Mouse (Mus musculus): ENCODE measurements at regions not wholly inside any gene's neighbourhood (a gene's known extent, or its start where the extent isn't known, plus 50 kb on each side); places are given as distances from the start of the nearest gene placed in this dataset.
A peak's percentile ranks its signal among the peaks of the same experiment; 100 is the strongest.

DNA sequence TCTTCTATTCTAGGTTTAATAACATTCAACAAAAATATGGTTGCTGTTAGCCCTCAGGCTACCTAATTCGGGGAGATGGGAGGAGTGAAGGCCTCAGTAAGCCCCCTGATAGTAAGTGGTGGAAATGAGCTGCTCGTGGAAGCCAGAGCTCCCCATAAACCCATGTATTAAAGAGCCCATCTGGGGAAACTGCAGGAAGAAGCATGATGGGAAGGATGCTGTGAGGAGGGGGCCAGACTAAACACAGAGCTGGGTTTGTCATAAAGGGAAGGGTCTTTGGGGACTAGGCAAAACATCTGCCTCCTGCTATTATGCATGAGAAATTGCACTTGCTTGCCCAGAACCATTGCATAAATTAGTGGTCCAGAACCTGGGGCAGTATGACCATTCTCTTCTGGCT, 369.3 kb downstream of the Tns1 start:
- Histone ChIP-seq H3K9me3 (no peaks in the 10 kb centered on the region), H3K9ac (no peak overlapping the region), H3K27ac (0 out of 2 replicates have a peak overlapping the region, but pooled peaks have one; percentile 23), H3K4me2 (no peak overlapping the region), H3K27me3 (no peaks in the 10 kb centered on the region), H3K4me1 (replicated peaks) (peaks cover 6% of the 10 kb centered on the region), H3K4me3 (no peak overlapping the region), H3K36me3 (no peaks in the 10 kb centered on the region)
- ATAC-seq (ENCODE audit: low FRiP score): no peak
- WGBS: 54% methylated on average over 2 of the region's 2 CpGs

DNA sequence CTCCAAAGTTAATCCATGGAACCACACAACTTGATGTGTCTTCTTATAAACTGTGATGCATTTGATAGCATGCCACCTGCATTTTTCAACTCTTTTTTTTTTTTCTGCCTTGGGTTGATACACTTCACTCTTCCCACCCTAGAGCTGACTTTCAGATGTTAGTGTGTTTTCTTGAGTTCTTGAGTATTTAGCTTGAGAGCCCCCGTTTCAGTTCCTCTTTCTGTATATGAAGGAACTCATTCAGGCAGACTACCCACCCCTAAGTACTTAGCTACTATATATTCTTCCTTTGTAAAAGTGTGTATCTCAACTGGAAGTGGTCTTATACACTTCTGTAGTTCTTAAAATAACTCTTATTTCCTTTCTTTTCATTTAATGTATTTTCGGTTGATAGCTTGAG, 371.1 kb downstream of the Tns1 start:
- Histone ChIP-seq H3K27me3 (no peaks in the 10 kb centered on the region), H3K9ac (no peak overlapping the region), H3K4me3 (no peak overlapping the region), H3K36me3 (no peaks in the 10 kb centered on the region), H3K27ac (no peak overlapping the region), H3K4me2 (no peak overlapping the region), H3K9me3 (no peaks in the 10 kb centered on the region), H3K4me1 (replicated peaks) (no peaks in the 10 kb centered on the region)
- ATAC-seq (ENCODE audit: low FRiP score): no peak
- WGBS: 88% methylated on average over 2 of the region's 2 CpGs

DNA sequence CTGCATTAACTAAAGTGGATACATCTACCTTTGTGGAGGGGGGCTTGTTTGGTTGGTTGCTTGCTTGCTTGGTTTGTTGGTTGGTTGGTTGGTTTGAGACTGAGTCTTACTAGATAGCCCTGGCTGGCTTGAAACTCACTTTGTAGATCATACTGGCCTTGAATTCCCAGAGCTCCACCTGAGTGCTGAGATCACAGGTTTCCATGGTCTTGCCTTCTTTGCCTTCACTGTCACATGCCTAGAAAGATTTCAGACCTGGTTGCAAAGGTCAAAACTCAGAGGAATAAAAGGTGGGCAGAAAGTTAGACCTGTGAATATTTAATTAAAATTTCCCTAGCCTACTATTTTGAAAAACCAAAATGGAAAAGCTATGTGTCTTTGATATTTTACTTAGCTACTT, 375.5 kb downstream of the Tns1 start:
- H3K27me3 ChIP-seq: no peaks in the 10 kb centered on the region
- H3K9ac ChIP-seq: no peak overlapping the region
- no peak overlapping the region for H3K27ac ChIP-seq
- peaks cover 10% of the 10 kb centered on the region for H3K4me1 ChIP-seq (replicated peaks)
- no peak overlapping the region for H3K4me3 ChIP-seq
- H3K36me3 ChIP-seq: no peaks in the 10 kb centered on the region
- no peak overlapping the region for H3K4me2 ChIP-seq
- no peaks in the 10 kb centered on the region for H3K9me3 ChIP-seq
- ATAC-seq (ENCODE audit: low FRiP score): no peak

DNA sequence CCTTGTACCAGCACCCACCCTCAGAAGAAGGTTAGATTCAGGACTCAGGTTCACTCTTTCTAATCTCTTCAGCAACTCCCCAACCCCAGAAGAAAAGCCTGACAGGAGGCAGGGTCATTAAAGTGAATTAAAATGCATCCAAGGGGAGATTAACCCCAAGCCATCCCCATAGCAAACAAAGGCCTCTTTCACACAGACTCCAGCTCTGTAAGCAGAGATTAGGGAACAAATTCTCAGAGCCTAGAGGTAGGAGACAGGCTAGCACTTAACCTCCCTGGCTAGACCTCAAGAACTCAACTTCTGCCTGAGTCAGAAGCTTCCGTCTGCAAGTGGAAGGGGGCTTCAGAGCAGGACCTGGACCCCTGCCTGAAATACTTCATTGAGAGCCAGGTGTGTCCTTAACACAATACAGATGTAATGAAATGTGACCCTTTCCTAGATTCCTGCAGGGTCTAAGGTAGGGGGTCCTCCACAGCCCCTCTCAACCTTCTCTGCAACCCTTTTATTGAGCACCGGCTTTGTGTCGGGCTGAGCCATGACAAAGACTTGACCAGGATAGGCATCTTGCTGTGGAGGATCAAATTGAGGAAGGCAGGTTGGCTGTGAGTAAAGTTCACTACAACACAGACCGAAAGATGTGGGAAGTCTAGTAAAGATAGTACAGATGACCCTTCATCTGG, 379.6 kb downstream of the Tns1 start:
- no peaks in the 10 kb centered on the region for H3K9me3 ChIP-seq
- peaks cover 13% of the 10 kb centered on the region for H3K4me1 ChIP-seq (replicated peaks)
- no peak overlapping the region for H3K9ac ChIP-seq
- H3K36me3 ChIP-seq: no peaks in the 10 kb centered on the region
- ATAC-seq (ENCODE audit: low FRiP score): no peak
- H3K27ac ChIP-seq: peak overlapping the region; percentile 69; the same call in 1 of the 2 replicates
- no peak overlapping the region for H3K4me2 ChIP-seq
- WGBS: 64% methylated on average over 4 of the region's 4 CpGs
- H3K4me3 ChIP-seq: no peak overlapping the region
- no peaks in the 10 kb centered on the region for H3K27me3 ChIP-seq

DNA sequence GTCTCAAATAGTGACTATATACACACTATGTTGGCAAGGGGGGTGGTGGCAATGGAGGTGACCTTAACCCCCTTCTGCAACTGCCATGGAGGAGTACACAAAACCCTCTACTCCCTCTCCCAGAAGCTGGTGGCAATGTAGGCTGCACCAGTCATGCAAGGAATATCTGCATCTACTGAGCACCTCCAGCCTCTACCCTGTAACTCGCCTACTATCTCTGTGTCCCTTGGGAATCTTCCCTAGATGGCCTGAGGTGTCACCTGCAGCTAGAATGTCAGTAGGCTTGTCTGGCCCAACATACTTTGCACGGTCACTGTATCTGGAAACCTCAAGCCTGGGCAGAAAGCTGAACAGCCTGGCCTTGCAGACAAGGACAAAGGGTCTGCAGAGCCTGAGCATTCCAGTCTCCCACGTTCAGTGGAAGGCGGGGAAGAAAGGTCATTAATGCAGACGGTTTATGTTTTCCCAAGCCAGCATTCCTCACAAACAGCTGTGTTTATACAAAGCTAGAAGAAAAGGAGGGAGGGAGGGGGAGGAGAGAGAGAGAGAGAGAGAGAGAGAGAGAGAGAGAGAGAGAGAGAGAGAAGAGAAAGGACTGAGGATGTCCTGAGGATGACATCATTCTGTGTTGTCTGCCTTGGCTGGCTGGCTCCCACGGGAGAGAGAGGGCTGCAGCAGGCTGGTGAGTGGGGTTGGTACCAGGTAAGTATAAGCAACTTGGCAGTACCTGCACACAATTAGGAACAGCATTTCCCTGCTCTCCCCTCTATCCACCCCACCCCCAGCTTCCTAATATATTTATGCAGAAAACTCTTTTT, 380.3 kb downstream of the Tns1 start:
- peaks cover 13% of the 10 kb centered on the region for H3K4me1 ChIP-seq (replicated peaks)
- WGBS: 20% methylated on average over 6 of the region's 6 CpGs
- peak; percentile 74 for ATAC-seq (ENCODE audit: low FRiP score)
- H3K27ac ChIP-seq: peak overlapping the region; percentile 69
- H3K4me3 ChIP-seq: no peak overlapping the region
- H3K36me3 ChIP-seq: no peaks in the 10 kb centered on the region
- H3K9me3 ChIP-seq: no peaks in the 10 kb centered on the region
- no peaks in the 10 kb centered on the region for H3K27me3 ChIP-seq
- no peak overlapping the region for H3K9ac ChIP-seq
- H3K4me2 ChIP-seq: no peak overlapping the region

DNA sequence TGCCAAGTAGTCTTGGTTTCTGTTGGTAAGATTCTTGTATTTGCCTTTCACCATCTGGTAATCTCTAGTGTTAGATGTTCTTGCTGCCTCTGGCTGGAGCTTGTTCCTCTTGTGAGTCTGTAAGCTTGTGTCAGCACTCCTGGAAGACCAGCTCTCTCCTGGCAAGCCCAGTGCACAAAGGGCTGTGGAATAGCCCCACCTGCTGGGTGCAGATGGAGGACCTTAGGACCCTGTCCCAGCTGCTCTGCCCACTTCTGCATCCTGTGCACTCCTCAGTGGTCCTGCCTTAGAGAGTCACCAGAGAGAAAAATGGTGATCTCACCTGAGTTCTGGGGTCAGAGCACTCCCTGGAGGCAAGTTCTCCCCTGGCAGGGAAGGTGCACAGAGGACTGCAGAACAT, 387.2 kb downstream of the Tns1 start:
- no peak overlapping the region for H3K9ac ChIP-seq
- H3K36me3 ChIP-seq: no peaks in the 10 kb centered on the region
- H3K27me3 ChIP-seq: no peaks in the 10 kb centered on the region
- no peak overlapping the region for H3K4me3 ChIP-seq
- no peak for ATAC-seq (ENCODE audit: low FRiP score)
- H3K27ac ChIP-seq: no peak overlapping the region
- H3K4me2 ChIP-seq: no peak overlapping the region
- no peaks in the 10 kb centered on the region for H3K4me1 ChIP-seq (replicated peaks)
- H3K9me3 ChIP-seq: no peaks in the 10 kb centered on the region

DNA sequence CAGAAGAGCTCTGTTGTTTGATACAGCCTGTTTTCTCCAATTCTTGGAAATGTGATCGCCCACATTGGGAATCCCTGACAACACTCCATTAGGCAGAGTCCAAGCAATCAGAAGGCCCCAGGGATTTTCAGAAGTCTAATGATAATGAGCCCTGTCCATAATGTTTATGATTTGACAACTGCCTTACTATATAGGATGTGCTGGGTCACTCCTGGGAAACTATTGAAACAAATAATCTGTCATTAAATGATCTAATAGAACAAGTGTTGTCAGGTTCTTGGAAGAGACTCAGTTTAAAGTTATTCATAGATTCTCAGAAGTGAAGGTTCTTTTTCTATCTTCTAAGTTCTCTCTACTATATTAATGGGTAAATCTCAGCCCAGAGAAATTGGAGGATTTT, 395.9 kb downstream of the Tns1 start:
- Histone ChIP-seq H3K27me3 (no peaks in the 10 kb centered on the region), H3K36me3 (no peaks in the 10 kb centered on the region), H3K9me3 (no peaks in the 10 kb centered on the region), H3K27ac (no peak overlapping the region), H3K4me1 (replicated peaks) (no peaks in the 10 kb centered on the region), H3K4me3 (no peak overlapping the region), H3K9ac (no peak overlapping the region), H3K4me2 (no peak overlapping the region)
- no peak for ATAC-seq (ENCODE audit: low FRiP score)
- 100% methylated on average over 1 of the region's 1 CpGs for WGBS

DNA sequence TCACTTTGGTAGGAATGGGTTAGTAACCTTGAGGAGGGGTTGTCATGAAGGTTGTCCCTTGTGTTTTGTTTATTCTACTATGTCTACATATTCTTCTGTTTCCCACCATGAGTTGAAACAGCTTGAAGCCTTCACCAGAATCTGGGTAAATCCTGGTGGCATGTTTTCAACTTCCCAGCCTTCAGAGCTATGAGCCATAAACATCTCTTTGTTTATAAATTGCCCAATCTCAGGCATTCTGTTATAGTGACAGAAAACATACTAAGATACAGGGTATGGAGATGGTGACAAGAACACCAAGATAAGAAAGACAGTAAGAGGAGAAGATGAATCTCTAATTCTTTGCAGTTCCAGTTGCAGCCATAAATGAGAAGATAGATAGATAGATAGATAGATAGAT, 396.5 kb downstream of the Tns1 start:
- Histone ChIP-seq H3K4me3 (no peak overlapping the region), H3K27ac (no peak overlapping the region), H3K4me1 (replicated peaks) (no peaks in the 10 kb centered on the region), H3K9me3 (no peaks in the 10 kb centered on the region), H3K36me3 (no peaks in the 10 kb centered on the region), H3K27me3 (no peaks in the 10 kb centered on the region), H3K4me2 (no peak overlapping the region), H3K9ac (no peak overlapping the region)
- ATAC-seq (ENCODE audit: low FRiP score): no peak

DNA sequence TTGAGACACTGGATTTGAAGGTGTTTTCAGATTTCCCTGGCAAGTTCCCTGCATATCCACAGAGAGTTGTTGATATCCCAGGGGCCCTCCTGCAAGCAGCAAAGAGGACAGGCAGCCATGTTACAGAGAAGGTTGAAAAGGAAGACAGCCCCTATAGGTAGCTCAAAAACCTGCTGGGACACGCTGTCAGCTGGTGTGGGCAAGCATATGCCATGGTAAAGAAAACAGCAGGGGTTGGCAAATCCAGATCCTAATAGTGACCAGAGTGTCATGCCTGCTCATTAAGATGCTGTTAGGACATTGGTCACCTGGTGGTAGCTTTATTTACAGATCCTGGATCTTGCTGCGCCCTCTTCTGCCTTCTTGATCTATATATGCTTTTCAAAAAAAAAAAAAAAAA, 397.6 kb downstream of the Tns1 start:
- Histone ChIP-seq H3K9me3 (no peaks in the 10 kb centered on the region), H3K36me3 (no peaks in the 10 kb centered on the region), H3K9ac (no peak overlapping the region), H3K27me3 (no peaks in the 10 kb centered on the region), H3K27ac (no peak overlapping the region), H3K4me3 (no peak overlapping the region), H3K4me1 (replicated peaks) (no peaks in the 10 kb centered on the region), H3K4me2 (no peak overlapping the region)
- ATAC-seq (ENCODE audit: low FRiP score): no peak
- 91% methylated on average over 2 of the region's 2 CpGs for WGBS

DNA sequence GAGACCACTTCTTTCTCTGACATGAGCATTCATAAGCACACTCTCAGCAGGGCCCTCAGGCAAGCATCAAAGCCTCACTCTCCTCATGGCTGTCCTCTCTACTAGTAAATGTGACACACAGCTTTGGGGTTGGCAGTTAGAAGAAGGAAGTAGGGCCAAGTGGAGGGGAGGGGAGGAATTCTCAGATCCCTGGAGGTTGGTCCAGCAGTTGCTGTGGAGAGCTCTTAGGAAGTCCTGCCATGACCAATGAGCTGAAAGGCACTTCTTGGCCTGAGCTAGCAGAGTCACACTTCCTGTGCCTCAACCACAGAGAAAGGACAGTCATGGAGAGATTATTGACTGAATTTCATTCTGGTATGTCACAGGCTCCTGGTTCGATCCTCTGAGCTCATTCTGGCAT, 398.8 kb downstream of the Tns1 start:
- no peak for ATAC-seq (ENCODE audit: low FRiP score)
- Histone ChIP-seq H3K4me3 (no peak overlapping the region), H3K4me2 (no peak overlapping the region), H3K9me3 (no peaks in the 10 kb centered on the region), H3K27me3 (no peaks in the 10 kb centered on the region), H3K27ac (no peak overlapping the region), H3K36me3 (no peaks in the 10 kb centered on the region), H3K9ac (no peak overlapping the region), H3K4me1 (replicated peaks) (no peaks in the 10 kb centered on the region)
- 88% methylated on average over 1 of the region's 1 CpGs for WGBS

DNA sequence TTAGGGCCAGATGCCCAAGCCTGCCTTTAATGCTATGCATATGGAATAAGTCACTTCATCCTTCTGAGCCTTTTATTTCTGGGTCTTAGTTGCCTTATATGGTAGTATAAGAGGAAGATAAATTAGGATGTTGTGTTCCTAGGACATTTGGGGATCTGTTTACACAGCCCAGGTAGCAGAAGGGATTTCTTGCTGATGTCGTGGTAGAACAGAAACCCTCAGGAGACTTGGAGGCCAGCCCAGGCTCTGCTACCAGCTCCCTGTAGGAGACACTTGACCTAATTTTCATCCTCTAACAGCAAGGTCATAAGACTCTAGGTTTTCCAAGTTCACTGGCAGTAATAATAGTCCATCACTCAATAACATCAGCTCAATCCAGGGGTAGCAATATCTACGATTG, 399.7 kb downstream of the Tns1 start:
- Histone ChIP-seq H3K9ac (no peak overlapping the region), H3K4me2 (no peak overlapping the region), H3K36me3 (no peaks in the 10 kb centered on the region), H3K4me3 (no peak overlapping the region), H3K9me3 (no peaks in the 10 kb centered on the region), H3K4me1 (replicated peaks) (no peaks in the 10 kb centered on the region), H3K27me3 (no peaks in the 10 kb centered on the region), H3K27ac (no peak overlapping the region)
- WGBS: 82% methylated on average over 2 of the region's 2 CpGs
- ATAC-seq (ENCODE audit: low FRiP score): no peak

DNA sequence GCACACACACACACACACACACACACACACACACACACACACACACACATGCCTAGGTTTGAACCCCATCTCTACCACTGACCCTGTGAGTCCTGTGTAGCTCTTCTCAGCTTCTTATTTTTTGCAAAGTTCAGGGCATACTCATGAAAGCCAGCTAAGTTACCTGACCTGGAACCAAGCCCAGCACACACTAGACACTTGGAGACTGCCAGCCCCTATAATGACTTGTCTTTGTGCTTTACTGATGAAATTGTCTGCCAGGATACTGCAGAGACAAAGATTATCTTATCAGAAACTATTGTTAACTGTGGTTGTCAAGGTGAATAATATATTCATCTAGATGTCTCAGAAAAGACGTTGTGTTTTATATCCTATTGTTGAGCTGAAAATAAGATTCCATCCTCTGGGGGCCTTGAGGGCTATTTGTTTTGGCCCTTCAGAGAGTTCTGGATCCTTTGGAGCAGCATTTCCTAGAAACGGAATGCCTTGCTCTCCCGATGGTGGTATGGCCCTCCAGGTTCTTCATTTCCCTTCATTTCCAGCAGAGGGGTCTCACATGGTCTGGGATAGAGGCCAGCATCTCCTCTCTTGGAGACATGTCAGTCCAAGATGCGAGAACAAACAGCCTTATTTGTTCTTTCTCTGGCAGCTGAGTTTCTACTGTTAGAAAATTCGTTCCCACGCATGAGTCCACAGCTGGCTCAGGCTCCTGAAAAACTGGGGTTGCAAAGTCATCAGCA, 402.6 kb downstream of the Tns1 start:
- Histone ChIP-seq H3K9ac (no peak overlapping the region), H3K9me3 (no peaks in the 10 kb centered on the region), H3K27ac (no peak overlapping the region), H3K27me3 (no peaks in the 10 kb centered on the region), H3K36me3 (no peaks in the 10 kb centered on the region), H3K4me1 (replicated peaks) (no peaks in the 10 kb centered on the region), H3K4me3 (no peak overlapping the region), H3K4me2 (no peak overlapping the region)
- ATAC-seq (ENCODE audit: low FRiP score): no peak
- WGBS: 72% methylated on average over 6 of the region's 6 CpGs

All from hindbrain, embryonic 13.5 days (tissue).